Mouse (Mus musculus): Measurements from ENCODE around the gene Ndufb4. TPM values are rescaled to one million over a fixed set of nuclear protein-coding genes. Genes with fewer than 3 reads are reported as not detected.

Ndufb4 gene
- polyA plus RNA-seq, 1 experiment from 2014 or later, result 54.4 TPM

DNA sequence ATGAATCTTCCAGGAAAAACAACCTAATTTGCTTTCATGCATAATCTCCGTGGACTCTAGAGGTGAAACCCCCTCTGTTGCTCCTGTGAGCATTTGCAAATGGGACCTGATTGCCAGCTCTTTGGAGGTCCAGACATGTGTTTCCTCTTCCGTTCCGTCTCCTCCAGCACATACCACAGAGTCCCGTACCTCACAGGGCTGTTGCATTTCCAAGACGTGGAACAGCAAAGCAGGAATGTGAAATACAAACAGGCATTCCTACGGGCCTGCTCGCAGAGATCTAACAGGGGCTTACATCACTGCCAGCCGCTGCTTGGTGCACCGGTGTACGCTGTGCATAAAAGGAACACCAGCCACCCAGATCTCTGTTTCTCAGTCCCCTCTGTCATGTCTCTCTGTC lies 35.7 kb upstream of the Ndufb4 start:
- Histone ChIP-seq H3K9me3 (ENCODE audit: low read depth, low read length) (no peaks in the 10 kb centered on the region), H3K27ac (ENCODE audit: low read depth) (no peak overlapping the region), H3K4me3 (ENCODE audit: low read depth, low read length) (no peak overlapping the region), H3K4me1 (ENCODE audit: insufficient read depth) (peaks cover 10% of the 10 kb centered on the region; the same call in 1 of the 2 replicates), H3K4me2 (no peak overlapping the region), H3K36me3 (ENCODE audit: insufficient read depth) (no peaks in the 10 kb centered on the region), H3K27me3 (ENCODE audit: insufficient read depth, low read length) (no peaks in the 10 kb centered on the region), H3K9ac (no peak overlapping the region)
- TF ChIP-seq CTCF (IDR thresholded peaks at IDR 0.05; ENCODE audit: low read depth), result no peak
- DNase-seq (peak; percentile 58), ATAC-seq (ENCODE audit: insufficient read depth) (peak; percentile 53; the same call in 1 of the 2 replicates)
- 23% methylated on average over 10 of the region's 10 CpGs for whole genome bisulfite sequencing

DNA sequence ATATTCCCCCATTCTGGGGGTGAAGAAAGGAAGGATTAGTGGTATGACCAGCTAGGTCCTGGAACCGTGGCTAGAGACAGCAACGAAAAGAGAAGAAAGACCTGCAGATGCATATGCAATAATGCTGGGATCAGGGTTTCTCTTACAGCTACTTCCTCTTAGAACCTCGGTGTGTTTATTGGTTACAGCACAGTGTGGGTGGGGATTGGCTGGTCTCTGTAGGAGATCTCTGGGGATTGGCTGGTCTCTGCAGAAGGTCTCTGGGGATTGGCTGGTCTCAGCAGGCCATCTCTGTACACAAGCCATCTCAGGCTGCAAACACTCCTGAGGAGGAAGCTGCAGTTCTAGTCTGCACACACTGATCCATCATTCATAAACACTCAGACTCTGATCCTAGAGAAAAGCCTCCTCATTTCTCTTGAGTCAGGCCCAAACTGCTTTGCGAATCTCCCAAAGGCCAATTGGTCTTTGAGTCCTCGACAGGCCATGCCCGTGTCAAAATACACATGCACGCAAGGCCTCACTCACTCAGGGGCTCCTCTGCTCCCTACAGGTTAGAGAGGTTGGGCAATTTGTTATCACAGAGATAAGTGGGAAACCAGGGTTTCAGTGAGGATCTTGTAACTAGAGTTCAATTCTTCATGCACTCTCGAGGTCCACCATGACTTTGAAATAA lies 35.1 kb upstream of the Ndufb4 start:
- DNase-seq (peak; percentile 57), ATAC-seq (ENCODE audit: insufficient read depth) (peak; percentile 65)
- Histone ChIP-seq H3K9me3 (ENCODE audit: low read depth, low read length) (no peaks in the 10 kb centered on the region), H3K9ac (no peak overlapping the region), H3K4me3 (ENCODE audit: low read depth, low read length) (no peak overlapping the region), H3K4me2 (no peak overlapping the region), H3K27me3 (ENCODE audit: insufficient read depth, low read length) (no peaks in the 10 kb centered on the region), H3K27ac (ENCODE audit: low read depth) (no peak overlapping the region), H3K4me1 (ENCODE audit: insufficient read depth) (peaks cover 10% of the 10 kb centered on the region; the same call in 1 of the 2 replicates), H3K36me3 (ENCODE audit: insufficient read depth) (no peaks in the 10 kb centered on the region)
- TF ChIP-seq CTCF (IDR thresholded peaks at IDR 0.05; ENCODE audit: low read depth), result no peak
- WGBS, result 47% methylated on average over 8 of the region's 8 CpGs

DNA sequence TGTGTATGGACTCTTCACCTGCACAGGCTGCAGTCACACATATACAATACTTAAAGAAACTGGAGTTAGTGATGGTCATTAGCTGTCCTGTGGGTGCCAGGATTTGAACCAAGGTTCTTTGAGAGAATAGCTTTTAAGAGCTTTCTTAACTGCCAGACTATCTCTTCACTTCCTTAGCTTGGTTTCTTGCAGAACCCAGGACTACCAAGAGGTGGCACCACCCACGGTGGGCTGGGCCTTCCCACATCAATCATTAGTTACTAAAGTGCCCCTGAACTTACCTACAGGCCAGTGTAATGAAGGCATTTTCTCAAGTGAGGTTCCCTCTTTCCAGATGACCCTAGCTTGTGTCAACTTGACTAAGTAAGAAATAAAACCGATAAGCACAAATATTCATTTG lies 33.9 kb upstream of the Ndufb4 start:
- Histone ChIP-seq H3K4me1 (ENCODE audit: insufficient read depth) (peaks cover 10% of the 10 kb centered on the region; the same call in 1 of the 2 replicates), H3K9ac (no peak overlapping the region), H3K4me3 (ENCODE audit: low read depth, low read length) (no peak overlapping the region), H3K4me2 (no peak overlapping the region), H3K27ac (ENCODE audit: low read depth) (no peak overlapping the region), H3K36me3 (ENCODE audit: insufficient read depth) (no peaks in the 10 kb centered on the region), H3K27me3 (ENCODE audit: insufficient read depth, low read length) (no peaks in the 10 kb centered on the region), H3K9me3 (ENCODE audit: low read depth, low read length) (no peaks in the 10 kb centered on the region)
- ATAC-seq (ENCODE audit: insufficient read depth) (no peak), DNase-seq (no peak)
- peak; percentile 45 for TF ChIP-seq CTCF (IDR thresholded peaks at IDR 0.05; ENCODE audit: low read depth)
- WGBS, result 65% methylated on average over 2 of the region's 2 CpGs

DNA sequence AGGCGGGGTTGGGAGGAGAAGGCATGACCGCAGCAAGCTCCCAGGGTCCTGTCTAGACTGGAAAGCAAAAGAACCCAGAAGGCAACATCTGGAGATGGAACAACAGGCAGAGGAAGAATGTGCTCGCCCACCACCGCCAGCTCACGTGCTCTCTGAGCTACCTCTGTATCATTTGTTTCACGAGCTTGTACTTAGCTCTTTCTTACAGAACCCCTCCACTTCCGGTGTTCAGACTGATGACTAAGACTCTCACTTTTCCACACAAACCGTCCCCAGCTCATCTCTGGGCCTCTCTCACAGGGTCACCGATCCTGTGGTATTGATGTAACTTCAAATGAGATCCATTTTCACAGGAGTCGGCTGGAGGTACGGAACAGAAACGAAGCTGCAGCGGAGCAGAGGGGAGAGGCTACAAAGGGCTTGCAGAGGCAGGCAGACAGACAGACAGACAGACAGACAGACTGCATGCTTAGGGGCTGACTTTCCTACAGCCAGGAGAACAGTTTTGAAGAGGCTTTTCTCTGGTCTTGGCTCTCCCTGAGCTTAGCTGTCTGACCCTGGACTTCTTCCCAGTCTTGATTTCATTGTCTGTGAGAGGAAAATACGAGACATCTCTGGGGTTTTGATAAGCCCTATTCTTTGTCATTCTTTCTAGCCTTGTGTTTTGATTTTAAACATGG lies 33.2 kb upstream of the Ndufb4 start:
- Histone ChIP-seq H3K4me1 (ENCODE audit: insufficient read depth) (peaks cover 10% of the 10 kb centered on the region; the same call in 1 of the 2 replicates), H3K27me3 (ENCODE audit: insufficient read depth, low read length) (no peaks in the 10 kb centered on the region), H3K4me3 (ENCODE audit: low read depth, low read length) (no peak overlapping the region), H3K9me3 (ENCODE audit: low read depth, low read length) (no peaks in the 10 kb centered on the region), H3K9ac (no peak overlapping the region), H3K27ac (ENCODE audit: low read depth) (no peak overlapping the region), H3K4me2 (no peak overlapping the region), H3K36me3 (ENCODE audit: insufficient read depth) (no peaks in the 10 kb centered on the region)
- ATAC-seq (ENCODE audit: insufficient read depth), result no peak
- DNase-seq, result no peak
- no peak for TF ChIP-seq CTCF (IDR thresholded peaks at IDR 0.05; ENCODE audit: low read depth)
- 72% methylated on average over 14 of the region's 14 CpGs for WGBS

DNA sequence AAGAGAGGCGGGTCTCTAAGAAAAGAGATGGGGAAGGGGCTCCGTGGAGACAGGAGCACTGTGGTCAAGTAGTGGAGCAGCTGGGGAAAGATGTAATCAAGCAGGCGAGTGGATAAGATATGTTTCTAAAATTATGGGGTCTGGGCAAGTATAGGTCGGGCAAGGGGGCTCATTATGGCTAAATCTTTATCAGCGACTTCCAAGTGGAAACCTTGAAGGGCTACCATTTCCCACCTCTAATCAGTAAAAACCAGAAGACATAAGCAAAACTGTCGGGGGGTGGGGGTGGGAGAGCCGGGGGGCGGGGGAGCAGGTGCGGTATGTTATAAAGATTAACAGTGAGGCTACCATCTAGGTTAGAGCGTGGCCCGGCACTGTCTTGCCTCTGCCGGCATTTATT lies 32.6 kb upstream of the Ndufb4 start:
- no peaks in the 10 kb centered on the region for H3K36me3 ChIP-seq (ENCODE audit: insufficient read depth)
- no peaks in the 10 kb centered on the region for H3K9me3 ChIP-seq (ENCODE audit: low read depth, low read length)
- H3K9ac ChIP-seq, result no peak overlapping the region
- H3K27me3 ChIP-seq (ENCODE audit: insufficient read depth, low read length), result no peaks in the 10 kb centered on the region
- no peak overlapping the region for H3K4me3 ChIP-seq (ENCODE audit: low read depth, low read length)
- 71% methylated on average over 12 of the region's 12 CpGs for WGBS
- H3K4me1 ChIP-seq (ENCODE audit: insufficient read depth), result peaks cover 10% of the 10 kb centered on the region; the same call in 1 of the 2 replicates
- TF ChIP-seq CTCF (IDR thresholded peaks at IDR 0.05; ENCODE audit: low read depth), result no peak
- no peak overlapping the region for H3K27ac ChIP-seq (ENCODE audit: low read depth)
- ATAC-seq (ENCODE audit: insufficient read depth), result no peak
- H3K4me2 ChIP-seq, result no peak overlapping the region
- DNase-seq, result no peak

DNA sequence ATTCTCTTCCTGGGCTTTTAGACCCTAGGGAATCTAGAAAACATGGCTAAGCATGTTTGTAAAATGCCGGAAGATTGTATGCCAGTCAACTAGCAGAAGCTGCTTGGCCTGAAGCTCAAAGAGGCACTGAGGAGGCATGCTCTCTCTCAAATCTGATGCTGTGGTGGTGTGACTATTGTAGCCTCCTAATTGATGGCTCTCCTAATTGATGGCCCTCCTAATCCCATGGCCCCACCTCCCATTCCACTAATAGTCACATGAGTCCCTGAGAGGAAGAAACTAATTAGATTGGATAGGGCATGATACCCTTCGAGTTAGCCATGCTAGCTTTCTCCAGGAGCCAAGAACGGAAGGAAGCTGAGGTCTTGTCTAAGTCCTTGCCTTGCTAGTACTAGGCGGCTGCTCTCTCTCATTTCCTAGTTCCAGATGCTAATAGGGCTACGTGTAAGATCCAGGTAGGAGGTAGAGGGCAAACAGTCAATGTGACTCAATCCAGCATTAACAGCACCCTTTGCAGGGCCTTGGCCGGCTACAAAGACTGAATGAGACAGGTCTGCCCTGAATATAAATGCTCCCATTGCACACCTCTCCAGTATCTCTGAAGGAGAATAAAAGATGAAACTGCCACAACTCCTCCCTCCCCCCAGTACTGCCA lies 31.8 kb upstream of the Ndufb4 start:
- no peak for TF ChIP-seq CTCF (IDR thresholded peaks at IDR 0.05; ENCODE audit: low read depth)
- H3K4me1 ChIP-seq (ENCODE audit: insufficient read depth), result peaks cover 10% of the 10 kb centered on the region; the same call in 1 of the 2 replicates
- no peak overlapping the region for H3K9ac ChIP-seq
- WGBS, result 83% methylated on average over 6 of the region's 6 CpGs
- no peaks in the 10 kb centered on the region for H3K36me3 ChIP-seq (ENCODE audit: insufficient read depth)
- DNase-seq (no peak), ATAC-seq (ENCODE audit: insufficient read depth) (no peak)
- no peaks in the 10 kb centered on the region for H3K9me3 ChIP-seq (ENCODE audit: low read depth, low read length)
- H3K27ac ChIP-seq (ENCODE audit: low read depth), result no peak overlapping the region
- no peaks in the 10 kb centered on the region for H3K27me3 ChIP-seq (ENCODE audit: insufficient read depth, low read length)
- H3K4me2 ChIP-seq, result no peak overlapping the region
- H3K4me3 ChIP-seq (ENCODE audit: low read depth, low read length), result no peak overlapping the region

Data from lung, embryonic 14.5 days (tissue).